Mouse (Mus musculus) CD8-positive naive resting alpha-beta T cell, adult 2 months (primary cell): ENCODE data around the gene Tmem30c.

Source experiments
- DNase-seq, 2 experiments: peaks; one replicate each; pipeline ENCODE4 v3.0.0; 2022; ENCODE audit warnings: low read depth in 2 of 2, low spot score in 2 of 2

The Tmem30c gene

GRCm38 (mm10) chr16:57301512-57302115 is 8.9 kb upstream of the Tmem30c start:
- no peak for DNase-seq

- DNase-seq, result no peak
Observed at GRCm38 (mm10) chr16:57295216-57295934, 2.7 kb upstream of the Tmem30c start.

- DNase-seq, result no peak
Observed at GRCm38 (mm10) chr16:57292296-57292695, 369 bp downstream of the Tmem30c start.

- no peak for DNase-seq
Observed at GRCm38 (mm10) chr16:57291696-57292095, 969 bp downstream of the Tmem30c start.

- DNase-seq, result no peak
Observed at GRCm38 (mm10) chr16:57281417-57281816, 11.2 kb downstream of the Tmem30c start.

- no peak for DNase-seq
Observed at GRCm38 (mm10) chr16:57280221-57281217, 12.1 kb downstream of the Tmem30c start.

- DNase-seq, result no peak
Observed at GRCm38 (mm10) chr16:57278976-57279626, 13.6 kb downstream of the Tmem30c start.

- no peak for DNase-seq
Observed at GRCm38 (mm10) chr16:57269751-57270150, 22.9 kb downstream of the Tmem30c start.

GRCm38 (mm10) chr16:57268058-57268841 is 24.4 kb downstream of the Tmem30c start:
- no peak for DNase-seq

GRCm38 (mm10) chr16:57267068-57267467 is 25.6 kb downstream of the Tmem30c start:
- no peak for DNase-seq

- no peak for DNase-seq
Observed at GRCm38 (mm10) chr16:57260152-57260551, 32.5 kb downstream of the Tmem30c start.

GRCm38 (mm10) chr16:57259356-57260083 is 33.1 kb downstream of the Tmem30c start:
- DNase-seq, result no peak

GRCm38 (mm10) chr16:57251589-57252421 is 40.9 kb downstream of the Tmem30c start:
- no peak for DNase-seq

GRCm38 (mm10) chr16:57250991-57251390 is 41.7 kb downstream of the Tmem30c start:
- DNase-seq, result no peak

- DNase-seq, result no peak
Observed at GRCm38 (mm10) chr16:57247464-57247863, 45.2 kb downstream of the Tmem30c start.

- DNase-seq, result no peak
Observed at GRCm38 (mm10) chr16:57246596-57246995, 46.1 kb downstream of the Tmem30c start.

GRCm38 (mm10) chr16:57243858-57244248 is 48.8 kb downstream of the Tmem30c start:
- DNase-seq, result peak; percentile 61 to 75

GRCm38 (mm10) chr16:57243205-57243857 is 49.3 kb downstream of the Tmem30c start:
- DNase-seq, result peak; percentile 20 to 35
